Mouse (Mus musculus) ES-E14 (cell line): ENCODE measurements around the gene Ifi27l2b.

Experiments
- ZC3H11A ChIP-seq: IDR thresholded peaks from 2 replicates; pipeline ENCODE4 v1.6.1; 2012; ENCODE audit warnings: low read depth, mild to moderate bottlenecking, inconsistent platforms, low read length, borderline replicate concordance
- ZNF384 ChIP-seq: IDR thresholded peaks from 2 replicates; pipeline ENCODE4 v1.6.1; 2012; ENCODE audit warnings: low read depth, low read length, inconsistent platforms

- TF ChIP-seq ZC3H11A: no peak
- no peak for TF ChIP-seq ZNF384
Measured at GRCm38 (mm10) chr12:103433430-103433829, 23.6 kb downstream of the Ifi27l2b start.
